Mouse (Mus musculus): ENCODE data around the gene Rnf7.
A peak's percentile ranks its signal among the peaks of the same experiment; 100 is the strongest.
"Not testable (repeated sequence)": the region's sequence is repeated elsewhere in the genome, so short reads cannot be mapped to it uniquely, and the experiment has no call there.

Gene Rnf7

GRCm38 (mm10) chr9:96478071-96478888 is at the start of gene Rnf7:
Gene Rnf7 (minus strand): TSS chr9:96478675.
- peak; percentile 99 for DNase-seq

GRCm38 (mm10) chr9:96526011-96526410 is 47.5 kb upstream of the Rnf7 start:
- no peak for DNase-seq

- no peak for DNase-seq
These were observed 46.6 kb upstream of the Rnf7 start, which contains the start of gene Gm28729 for GRCm38 (mm10) chr9:96524972-96525506. Gene Gm28729 (minus strand): TSS chr9:96525264.

- DNase-seq: no peak
These were observed 44.7 kb upstream of the Rnf7 start for GRCm38 (mm10) chr9:96523148-96523547.

- DNase-seq: not testable (repeated sequence)
These were observed 43.1 kb upstream of the Rnf7 start for GRCm38 (mm10) chr9:96521574-96521973.

GRCm38 (mm10) chr9:96517429-96517828 is 39.0 kb upstream of the Rnf7 start:
- peak; percentile 45 for DNase-seq

- no peak for DNase-seq
These were observed 38.3 kb upstream of the Rnf7 start for GRCm38 (mm10) chr9:96516806-96517205.

- DNase-seq: no peak
These were observed 37.3 kb upstream of the Rnf7 start for GRCm38 (mm10) chr9:96515737-96516136.

- DNase-seq: no peak
These were observed 35.8 kb upstream of the Rnf7 start for GRCm38 (mm10) chr9:96514278-96514677.

GRCm38 (mm10) chr9:96506011-96506498 is 27.6 kb upstream of the Rnf7 start:
- no peak for DNase-seq

GRCm38 (mm10) chr9:96505156-96505555 is 26.7 kb upstream of the Rnf7 start:
- no peak for DNase-seq

- DNase-seq: peak; percentile 26
These were observed 25.8 kb upstream of the Rnf7 start for GRCm38 (mm10) chr9:96504116-96504895.

- DNase-seq: no peak
These were observed 24.6 kb upstream of the Rnf7 start for GRCm38 (mm10) chr9:96502856-96503610.

GRCm38 (mm10) chr9:96501217-96501616 is 22.7 kb upstream of the Rnf7 start:
- DNase-seq: no peak

GRCm38 (mm10) chr9:96493212-96493611 is 14.7 kb upstream of the Rnf7 start:
- DNase-seq: no peak

- peak; percentile 86 for DNase-seq
These were observed 13.3 kb upstream of the Rnf7 start for GRCm38 (mm10) chr9:96491810-96492209.

- DNase-seq: not testable (repeated sequence)
These were observed 9.4 kb upstream of the Rnf7 start for GRCm38 (mm10) chr9:96487869-96488268.

- no peak for DNase-seq
These were observed 5.2 kb upstream of the Rnf7 start for GRCm38 (mm10) chr9:96483648-96484047.

GRCm38 (mm10) chr9:96483028-96483427 is 4.6 kb upstream of the Rnf7 start:
- no peak for DNase-seq

GRCm38 (mm10) chr9:96472356-96472755 is 6.1 kb downstream of the Rnf7 start:
- no peak for DNase-seq

- not testable (repeated sequence) for DNase-seq
These were observed 6.8 kb downstream of the Rnf7 start for GRCm38 (mm10) chr9:96471681-96472080.

GRCm38 (mm10) chr9:96470266-96470974 is 8.1 kb downstream of the Rnf7 start:
- no peak for DNase-seq

All from thymus, postnatal 4 days (tissue).